In genomic region chr3:127250930-127251329, GRCm38 (mm10) we compare ENCODE assay signal across 27 mouse cellular contexts.
A peak's percentile ranks its signal among the peaks of the same experiment; 100 is the strongest.
DNase-seq lines count a peak whose midpoint lies in the region; ATAC-seq lines count a peak whose summit lies in the region.
"Had no signal": no experiment of that assay in that cellular context is flagged by ENCODE, and none has a peak within 500 bp of the region (broad histone marks: within the 10 kb centered on the region; RNA-seq: fewer than 3 reads in every experiment).

No protein-coding gene starts in this region.

- no peak overlapping the region for H3K4me3 ChIP-seq in embryonic facial prominence, embryonic 14.5 days (ENCODE audit: low read depth, low read length)
- no peak overlapping the region for H3K4me3 ChIP-seq in embryonic facial prominence, embryonic 10.5 days
- H3K4me3 ChIP-seq in midbrain, embryonic 10.5 days = no peak overlapping the region
- H3K4me3 ChIP-seq in midbrain, embryonic 14.5 days (replicated peaks; ENCODE audit: low read depth, low read length) = no peak overlapping the region
- H3K4me3 ChIP-seq: embryonic facial prominence, embryonic 12.5 days; embryonic facial prominence, embryonic 15.5 days; erythroblast, embryonic 14.5 days; forebrain, embryonic 10.5 days; forebrain, embryonic 12.5 days had no signal

- no peaks in the 10 kb centered on the region for H3K27me3 ChIP-seq in embryonic facial prominence, embryonic 14.5 days (replicated peaks; ENCODE audit: control insufficient read depth, insufficient read depth, low read length)
- H3K27me3 ChIP-seq in embryonic facial prominence, embryonic 10.5 days (replicated peaks; ENCODE audit: low read depth, poor library complexity, severe bottlenecking) = no peaks in the 10 kb centered on the region
- H3K27me3 ChIP-seq in midbrain, embryonic 10.5 days (ENCODE audit: low read depth, poor library complexity, severe bottlenecking) = no peaks in the 10 kb centered on the region
- H3K27me3 ChIP-seq in midbrain, embryonic 14.5 days (ENCODE audit: control insufficient read depth, insufficient read depth, low read length) = no peaks in the 10 kb centered on the region
- H3K27me3 ChIP-seq: CH12.LX; embryonic facial prominence, embryonic 12.5 days; embryonic facial prominence, embryonic 15.5 days; forebrain, embryonic 12.5 days had no signal

- no peak overlapping the region for H3K4me2 ChIP-seq in embryonic facial prominence, embryonic 14.5 days (ENCODE audit: low read depth, low read length)
- H3K4me2 ChIP-seq in midbrain, embryonic 14.5 days (ENCODE audit: low read length) = no peak overlapping the region
- H3K4me2 ChIP-seq: embryonic facial prominence, embryonic 12.5 days; embryonic facial prominence, embryonic 15.5 days; forebrain, embryonic 12.5 days had no signal

- no peak for ATAC-seq in embryonic facial prominence, embryonic 14.5 days (ENCODE audit: low read depth)
- ATAC-seq in midbrain, embryonic 14.5 days (ENCODE audit: low FRiP score, low TSS enrichment) = no peak
- ATAC-seq: CD4-positive, CD25-positive, alpha-beta regulatory T cell, adult 4 months; forebrain, embryonic 14.5 days; forebrain, embryonic 16.5 days had no signal

- no peak overlapping the region for H3K27ac ChIP-seq in embryonic facial prominence, embryonic 14.5 days (replicated peaks; ENCODE audit: low read depth, low read length)
- H3K27ac ChIP-seq in embryonic facial prominence, embryonic 10.5 days (replicated peaks) = no peak overlapping the region
- H3K27ac ChIP-seq in midbrain, embryonic 10.5 days (replicated peaks) = 0 out of 2 replicates have a peak overlapping the region, but pooled peaks have one; percentile 6
- no peak overlapping the region for H3K27ac ChIP-seq in midbrain, embryonic 14.5 days (replicated peaks; ENCODE audit: low read depth, low read length)
- H3K27ac ChIP-seq: embryonic facial prominence, embryonic 12.5 days; embryonic facial prominence, embryonic 15.5 days; forebrain, embryonic 10.5 days; forebrain, embryonic 12.5 days had no signal

- WGBS in embryonic facial prominence, embryonic 14.5 days = 37% methylated on average over 5 of the region's 5 CpGs
- WGBS in embryonic facial prominence, embryonic 10.5 days = 51% methylated on average over 5 of the region's 5 CpGs
- 70% methylated on average over 5 of the region's 5 CpGs for WGBS in midbrain, embryonic 10.5 days
- 58% methylated on average over 5 of the region's 5 CpGs for WGBS in midbrain, embryonic 14.5 days

- peak; percentile 26 for DNase-seq in embryonic facial prominence, embryonic 14.5 days (ENCODE audit: low spot score)
- no peak for DNase-seq in embryonic facial prominence, embryonic 10.5 days (ENCODE audit: low spot score)
- DNase-seq in midbrain, embryonic 10.5 days (ENCODE audit: low spot score) = no peak
- no peak for DNase-seq in midbrain, embryonic 14.5 days
- DNase-seq in retina, postnatal 1 day = peak; percentile 69
- DNase-seq in layer of hippocampus, adult 9-11 months = no peak
- DNase-seq: adrenal gland, adult 2 months; adrenal gland, postnatal 10 days; adrenal gland, postnatal 25 days; B cell, adult 2 months; cerebellum, adult 11 months; cerebellum, adult 18-20 months; cerebellum, adult 8-10 months; cerebellum, adult 9-11 months; cerebellum, postnatal 14 days; cerebellum, postnatal 36 days; embryo, embryonic 11 days had no signal

- H3K9ac ChIP-seq in embryonic facial prominence, embryonic 14.5 days (ENCODE audit: low read depth, low read length) = no peak overlapping the region
- no peak overlapping the region for H3K9ac ChIP-seq in midbrain, embryonic 14.5 days (replicated peaks; ENCODE audit: low read length)
- H3K9ac ChIP-seq: embryonic facial prominence, embryonic 12.5 days; embryonic facial prominence, embryonic 15.5 days; forebrain, embryonic 12.5 days had no signal

- no peaks in the 10 kb centered on the region for H3K9me3 ChIP-seq in embryonic facial prominence, embryonic 14.5 days (ENCODE audit: control insufficient read depth, low read length)
- H3K9me3 ChIP-seq in embryonic facial prominence, embryonic 10.5 days = no peaks in the 10 kb centered on the region
- H3K9me3 ChIP-seq in midbrain, embryonic 10.5 days (replicated peaks) = no peaks in the 10 kb centered on the region
- no peaks in the 10 kb centered on the region for H3K9me3 ChIP-seq in midbrain, embryonic 14.5 days (ENCODE audit: control insufficient read depth, low read length)
- H3K9me3 ChIP-seq: embryonic facial prominence, embryonic 12.5 days; embryonic facial prominence, embryonic 15.5 days; forebrain, embryonic 10.5 days; forebrain, embryonic 12.5 days; G1E had no signal

- H3K4me1 ChIP-seq in embryonic facial prominence, embryonic 14.5 days (ENCODE audit: control insufficient read depth, insufficient read depth, low read length) = 0 out of 2 replicates have a peak, but pooled peaks cover 4% of the 10 kb centered on the region
- H3K4me1 ChIP-seq in embryonic facial prominence, embryonic 10.5 days = peaks cover 27% of the 10 kb centered on the region
- peaks cover 10% of the 10 kb centered on the region; the same call in 1 of the 2 replicates for H3K4me1 ChIP-seq in midbrain, embryonic 10.5 days
- H3K4me1 ChIP-seq in midbrain, embryonic 14.5 days (ENCODE audit: control insufficient read depth, insufficient read depth, low read length) = no peaks in the 10 kb centered on the region
- H3K4me1 ChIP-seq: embryonic facial prominence, embryonic 12.5 days; embryonic facial prominence, embryonic 15.5 days had no signal

- no peaks in the 10 kb centered on the region for H3K36me3 ChIP-seq in embryonic facial prominence, embryonic 14.5 days (ENCODE audit: control insufficient read depth, insufficient read depth, low read length)
- no peaks in the 10 kb centered on the region for H3K36me3 ChIP-seq in embryonic facial prominence, embryonic 10.5 days (replicated peaks)
- no peaks in the 10 kb centered on the region for H3K36me3 ChIP-seq in midbrain, embryonic 10.5 days
- no peaks in the 10 kb centered on the region for H3K36me3 ChIP-seq in midbrain, embryonic 14.5 days (ENCODE audit: control insufficient read depth, insufficient read depth, low read length)
- H3K36me3 ChIP-seq: embryonic facial prominence, embryonic 12.5 days; embryonic facial prominence, embryonic 15.5 days; forebrain, embryonic 10.5 days; forebrain, embryonic 12.5 days had no signal

Comparison
In these comparisons a context has a peak if more than half of its experiments do, and no peak if none do; other contexts are left out.
1. DNase-seq: peak in embryonic facial prominence, embryonic 14.5 days (single experiment) and retina, postnatal 1 day (single experiment); none in embryonic facial prominence, embryonic 10.5 days (single experiment), midbrain, embryonic 10.5 days (single experiment), midbrain, embryonic 14.5 days (single experiment) and layer of hippocampus, adult 9-11 months (single experiment).